Mouse (Mus musculus) heart, adult 8-10 months (tissue): ENCODE results near the gene Naaladl1. TPM values are rescaled to one million over a fixed set of nuclear protein-coding genes. Genes with fewer than 3 reads are reported as not detected.
A peak's percentile ranks its signal among the peaks of the same experiment; 100 is the strongest.

ENCODE experiments used
- DNase-seq: peaks from one replicate; pipeline ENCODE4 v3.0.0; 2022; ENCODE audit warnings: low spot score
- total RNA-seq, 4 experiments: library from RNA; stranded (reverse); gene quantifications; 2 replicates each; pipeline ENCODE4 v1.2.4; 2022

The Naaladl1 gene
- total RNA-seq, 4 experiments from 2014 or later, result not detected

DNA sequence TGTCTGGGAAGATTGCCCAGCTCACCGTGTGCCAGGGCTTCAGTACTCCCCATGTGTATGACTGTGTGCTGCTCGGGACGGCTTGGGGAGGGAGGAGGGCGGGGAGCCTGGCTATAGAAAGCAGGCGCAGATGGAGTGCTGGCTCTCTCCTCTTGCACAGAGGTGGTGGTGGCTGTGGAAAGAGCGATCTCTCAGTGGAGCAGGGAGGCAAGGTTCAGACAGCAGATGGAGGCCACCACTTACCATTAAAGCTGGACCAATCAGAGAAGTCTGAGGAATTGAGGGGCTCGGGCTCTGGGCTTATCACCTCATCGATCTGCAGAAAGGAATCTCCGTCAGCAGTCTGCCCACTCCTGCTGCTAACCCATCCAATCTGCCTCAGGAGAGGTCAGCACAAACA is 23.4 kb upstream of the Naaladl1 start, which contains the start of gene Gm28374:
Gene Gm28374 (minus strand): TSS at position 101 of the 400 bp plus-strand sequence.
- DNase-seq, result no peak

DNA sequence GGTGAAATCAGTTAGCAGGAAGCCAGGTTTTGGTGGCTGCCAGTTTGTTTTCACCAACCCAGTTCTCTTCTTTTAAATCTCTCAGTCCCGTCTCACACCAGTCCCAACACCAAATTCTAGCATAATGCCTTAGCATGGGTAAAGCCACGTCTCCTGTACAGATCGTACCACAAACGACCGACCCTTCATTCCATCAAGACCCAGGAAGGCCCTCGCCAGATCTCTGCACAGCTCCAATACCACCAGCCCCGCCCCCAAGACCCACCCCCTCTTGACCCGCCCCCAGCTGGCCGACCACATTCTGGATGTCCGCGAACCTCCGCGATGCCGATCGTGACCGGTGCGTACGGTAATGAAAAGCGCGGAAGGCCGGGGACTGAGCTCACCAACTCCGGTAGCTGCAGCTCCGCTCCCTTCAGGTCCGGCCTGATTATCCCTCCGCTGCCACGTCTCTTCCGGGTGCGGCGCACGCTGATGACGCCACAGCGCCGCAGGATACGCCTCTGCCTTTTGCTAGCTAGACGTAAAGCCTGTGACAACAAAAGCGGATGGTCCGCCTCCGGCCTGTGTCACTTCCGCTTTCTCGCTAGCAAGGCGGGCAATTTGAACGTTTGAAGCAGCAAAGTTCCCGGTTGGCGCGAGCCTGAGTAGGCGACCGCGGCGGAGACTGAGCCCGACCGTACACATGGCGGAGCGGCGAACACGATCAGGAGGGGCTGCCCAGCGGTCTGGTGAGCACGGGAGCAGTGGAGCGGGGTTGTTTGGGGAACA is 20.9 kb upstream of the Naaladl1 start, which contains the start of the genes Zfpl1 and Cdca5:
Gene Zfpl1 (minus strand): TSS at position 479 of the 771 bp plus-strand sequence.
Gene Cdca5 (plus strand): TSS at position 506 of the 771 bp plus-strand sequence.
- DNase-seq, result peak; percentile 97

DNA sequence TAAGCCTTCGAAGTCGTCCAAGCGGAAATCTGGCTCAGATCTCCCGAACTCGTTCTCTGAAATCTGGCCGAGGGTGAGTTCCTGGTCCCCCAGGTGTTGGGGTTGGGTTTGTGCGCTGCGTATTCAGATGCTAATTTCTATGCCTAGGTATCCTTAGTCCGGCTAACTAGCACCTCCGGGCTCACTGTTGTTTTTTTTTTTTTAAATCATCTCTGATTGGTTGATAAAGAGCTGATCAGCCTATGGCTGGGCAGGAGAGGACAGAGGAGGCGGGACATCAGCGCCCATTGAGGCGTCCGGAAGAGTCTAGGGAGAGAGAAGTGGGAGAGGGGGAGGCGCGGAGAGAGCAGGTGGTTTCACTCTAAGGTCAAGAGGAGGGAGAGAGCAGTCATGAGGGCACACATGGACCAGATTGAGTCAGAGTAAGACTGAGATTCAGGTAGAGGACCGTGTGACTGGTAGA is 20.1 kb upstream of the Naaladl1 start:
- DNase-seq, result no peak

DNA sequence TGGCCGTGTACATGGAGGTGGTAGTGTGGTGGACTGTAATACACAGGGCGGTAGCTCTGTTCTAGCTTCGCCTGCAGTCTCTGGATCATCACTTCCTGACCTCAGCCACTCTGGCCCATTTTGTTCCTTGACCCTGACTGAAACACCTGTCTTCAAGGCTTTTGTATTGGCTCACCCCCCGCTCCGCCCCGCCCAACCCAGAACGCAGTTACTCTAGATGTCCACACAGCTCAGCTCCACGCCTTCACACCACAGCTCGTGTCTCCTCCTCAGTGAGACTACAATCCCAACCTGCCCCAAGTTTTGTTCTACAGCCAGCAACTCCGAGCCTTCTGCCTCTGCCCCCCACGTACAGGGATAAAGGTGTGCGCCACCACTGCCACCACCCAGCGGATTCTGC is 16.7 kb upstream of the Naaladl1 start:
- DNase-seq, result no peak

DNA sequence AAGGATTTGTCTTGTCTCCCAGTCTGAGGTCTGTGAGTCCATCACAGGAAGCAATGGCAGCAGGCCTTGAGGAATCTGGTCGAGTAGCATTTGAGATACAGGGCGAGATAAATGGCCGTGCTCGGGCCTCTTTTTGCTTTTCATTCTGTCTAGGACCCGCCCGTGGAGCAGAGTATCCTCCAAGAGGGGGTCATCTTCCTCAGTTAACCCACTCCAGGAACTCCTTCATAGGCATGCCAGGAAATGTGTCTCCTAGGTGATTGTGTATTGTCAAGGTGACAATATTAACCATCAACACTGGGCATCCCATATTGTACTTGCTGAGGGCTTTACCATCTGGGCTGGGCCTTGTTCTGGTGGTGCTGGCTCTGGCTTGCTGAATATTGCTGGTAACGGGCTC is 11.5 kb upstream of the Naaladl1 start, which contains the start of gene AC131692.1:
Gene AC131692.1 (plus strand): TSS at position 301 of the 400 bp plus-strand sequence.
- no peak for DNase-seq

DNA sequence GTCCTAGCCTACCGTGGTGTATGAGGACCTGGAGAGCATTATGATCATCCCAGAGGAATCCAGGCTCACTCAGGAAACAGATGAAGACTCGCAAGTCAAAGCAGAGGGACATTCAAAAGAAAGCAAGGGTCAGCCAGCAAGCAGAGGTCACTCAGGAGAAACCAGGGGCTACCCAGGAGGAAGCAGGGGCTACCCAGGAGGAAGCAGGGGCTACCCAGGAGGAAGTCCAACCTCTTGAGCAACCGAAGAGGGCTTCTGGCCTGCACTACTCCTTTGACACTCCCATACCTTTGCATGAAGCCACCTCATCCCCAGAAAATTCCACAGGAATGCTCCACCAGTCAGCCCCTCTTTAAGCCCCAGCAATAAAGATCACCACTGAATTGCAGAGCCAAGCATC is 7.7 kb upstream of the Naaladl1 start:
- DNase-seq, result no peak

DNA sequence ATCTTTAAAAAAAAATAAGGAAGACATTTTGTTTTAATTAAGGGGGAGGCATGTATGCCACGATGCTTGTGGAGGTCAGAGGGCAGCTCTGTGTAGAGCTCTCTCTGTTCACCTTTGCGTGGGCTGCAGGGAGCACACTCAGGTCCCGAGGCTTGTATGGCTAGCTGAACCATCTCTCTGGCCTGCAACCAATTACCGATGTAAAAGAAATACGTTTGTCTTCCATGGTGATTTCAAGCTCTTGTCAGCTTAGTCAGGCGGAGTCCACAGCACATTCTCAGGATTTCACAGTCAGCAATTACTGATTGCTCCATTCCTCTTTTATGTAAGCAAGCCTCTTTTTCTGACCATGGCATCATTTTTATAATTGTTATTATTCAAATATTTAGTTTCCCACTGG is 4.4 kb upstream of the Naaladl1 start:
- no peak for DNase-seq

DNA sequence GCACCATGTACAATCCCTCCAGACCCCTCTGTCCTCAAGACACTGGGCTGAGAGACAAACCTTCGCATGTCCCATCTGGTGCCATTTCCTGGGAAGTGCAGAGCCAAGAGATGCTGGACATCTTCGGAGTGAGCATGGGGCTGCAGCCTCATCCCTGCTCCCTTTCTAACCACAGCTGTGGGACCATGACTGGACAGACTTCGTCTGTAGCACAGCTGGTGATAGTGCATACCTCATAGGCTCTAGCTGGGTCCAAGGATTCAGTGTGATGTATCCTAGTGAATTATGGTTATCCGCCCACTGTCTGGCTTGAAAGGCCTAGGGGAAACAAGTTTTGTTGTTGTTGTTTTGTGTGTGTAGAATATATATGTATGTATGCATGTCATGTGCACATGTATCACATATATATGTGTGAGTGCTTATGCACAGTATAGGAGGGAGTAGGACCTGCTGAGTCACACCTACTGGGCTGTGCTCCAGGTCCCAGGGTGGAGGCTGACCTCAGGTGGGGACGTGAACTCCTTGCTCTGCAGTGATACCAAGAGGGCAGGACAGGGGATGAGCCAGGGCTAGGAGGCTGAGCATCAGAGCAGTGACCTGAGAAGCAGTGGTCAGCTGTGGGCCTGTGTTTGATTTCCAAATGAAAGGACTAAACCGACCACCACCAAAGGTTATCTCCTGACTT is 3.3 kb upstream of the Naaladl1 start:
- DNase-seq, result no peak

DNA sequence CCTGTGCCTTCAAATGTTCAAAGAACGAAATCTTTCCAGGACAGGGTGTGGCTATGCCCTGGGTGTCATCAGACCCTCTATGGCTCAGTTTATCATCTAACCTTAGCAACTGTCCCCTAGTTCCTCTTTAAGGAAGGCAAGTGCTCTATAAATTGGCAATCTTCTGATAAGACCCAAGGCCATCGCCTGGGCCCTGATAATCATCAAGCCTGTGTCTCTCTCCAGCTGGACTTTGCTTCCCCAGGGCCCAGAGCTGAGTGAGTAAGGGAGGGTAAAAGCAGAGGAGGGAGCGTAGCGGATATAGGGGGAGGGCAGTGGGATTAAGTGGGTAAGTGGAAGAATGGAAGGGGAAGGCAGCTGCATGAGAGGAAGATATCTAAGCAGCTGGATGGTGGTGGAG is 1.1 kb upstream of the Naaladl1 start:
- no peak for DNase-seq

DNA sequence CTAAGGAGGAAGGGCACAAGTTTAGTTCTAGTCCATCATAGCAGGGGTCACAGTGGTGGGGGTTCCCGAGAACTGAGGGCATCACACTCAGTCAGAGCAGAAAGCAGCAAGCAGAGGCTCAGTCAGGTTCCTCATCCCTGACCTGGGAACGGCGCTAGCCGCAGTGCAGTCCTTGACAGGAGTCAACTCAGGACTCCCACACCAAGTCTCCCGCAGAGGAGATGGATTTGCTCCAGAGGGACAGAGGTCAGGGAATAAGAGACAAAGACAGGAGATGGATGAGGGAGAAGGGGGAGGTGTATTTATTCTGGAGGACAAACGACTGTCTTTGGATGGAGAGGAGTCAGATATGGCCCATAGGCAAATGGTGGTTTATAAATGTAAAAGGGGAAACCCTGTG is 7.5 kb downstream of the Naaladl1 start:
- no peak for DNase-seq

DNA sequence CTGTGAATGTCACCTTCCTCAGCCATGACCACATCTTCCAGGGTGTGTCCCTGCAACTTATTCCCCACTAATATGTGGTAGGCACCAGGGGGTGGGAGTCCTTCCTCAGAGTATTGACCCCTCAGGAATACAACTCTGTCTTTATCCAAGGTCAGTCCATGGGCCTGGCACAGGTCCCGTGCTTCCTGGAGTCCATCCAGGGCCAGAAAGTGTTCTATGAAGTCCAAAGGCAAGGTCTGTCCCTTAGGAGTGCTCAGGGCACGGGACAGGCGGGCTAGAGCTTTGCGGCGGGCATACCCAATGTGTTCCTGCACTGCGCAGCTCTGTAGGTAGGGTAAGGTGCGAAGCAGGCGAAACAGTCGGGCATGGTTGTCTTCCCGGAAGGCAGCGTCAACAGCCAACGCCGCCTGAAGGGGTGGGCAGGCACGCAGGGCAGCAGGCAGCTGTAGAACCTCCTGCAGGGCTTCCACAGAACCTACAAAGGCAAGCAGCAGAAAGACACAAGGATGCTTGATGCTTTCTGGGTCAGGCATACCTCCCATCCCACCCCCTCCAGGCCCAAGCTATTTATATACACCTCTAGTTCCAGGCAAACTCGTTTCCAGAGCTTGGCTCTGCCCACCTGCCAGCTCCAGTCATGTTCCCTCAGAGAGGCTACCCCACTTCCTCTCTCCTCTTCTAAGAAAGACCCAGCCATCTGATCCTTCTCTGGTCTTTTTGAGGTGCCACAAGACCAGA is 10.7 kb downstream of the Naaladl1 start:
- DNase-seq, result no peak

DNA sequence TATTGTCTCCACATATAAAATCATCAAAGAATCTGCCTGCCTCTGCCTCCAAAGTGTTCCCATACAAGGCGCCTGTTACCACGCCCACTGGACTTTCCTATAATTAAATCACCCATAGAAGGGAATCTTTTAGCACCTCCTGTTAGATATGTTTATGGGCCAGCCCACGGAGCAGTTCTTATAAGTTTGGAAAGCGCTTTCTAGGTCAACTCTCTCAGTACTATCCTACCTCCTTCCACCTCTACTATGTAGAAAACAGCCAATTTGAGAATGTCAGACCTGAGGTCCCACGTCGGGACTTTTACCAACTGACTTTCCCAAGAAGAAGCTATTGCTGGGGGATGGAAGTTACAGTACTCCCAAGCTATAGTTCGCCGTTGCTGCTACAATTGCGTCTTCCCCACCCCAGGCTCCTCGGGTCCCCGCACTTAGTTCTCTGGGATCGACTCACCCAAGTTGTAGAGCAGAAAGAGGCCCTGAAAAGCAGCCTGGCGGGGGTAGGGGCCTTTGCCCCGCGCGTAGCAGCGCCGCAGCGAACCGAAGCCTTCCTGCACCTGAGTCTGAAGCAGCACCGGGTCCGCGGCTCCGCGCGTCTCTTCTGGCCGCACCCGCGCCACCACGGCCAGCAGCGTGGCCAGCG is 11.9 kb downstream of the Naaladl1 start:
- DNase-seq, result no peak

DNA sequence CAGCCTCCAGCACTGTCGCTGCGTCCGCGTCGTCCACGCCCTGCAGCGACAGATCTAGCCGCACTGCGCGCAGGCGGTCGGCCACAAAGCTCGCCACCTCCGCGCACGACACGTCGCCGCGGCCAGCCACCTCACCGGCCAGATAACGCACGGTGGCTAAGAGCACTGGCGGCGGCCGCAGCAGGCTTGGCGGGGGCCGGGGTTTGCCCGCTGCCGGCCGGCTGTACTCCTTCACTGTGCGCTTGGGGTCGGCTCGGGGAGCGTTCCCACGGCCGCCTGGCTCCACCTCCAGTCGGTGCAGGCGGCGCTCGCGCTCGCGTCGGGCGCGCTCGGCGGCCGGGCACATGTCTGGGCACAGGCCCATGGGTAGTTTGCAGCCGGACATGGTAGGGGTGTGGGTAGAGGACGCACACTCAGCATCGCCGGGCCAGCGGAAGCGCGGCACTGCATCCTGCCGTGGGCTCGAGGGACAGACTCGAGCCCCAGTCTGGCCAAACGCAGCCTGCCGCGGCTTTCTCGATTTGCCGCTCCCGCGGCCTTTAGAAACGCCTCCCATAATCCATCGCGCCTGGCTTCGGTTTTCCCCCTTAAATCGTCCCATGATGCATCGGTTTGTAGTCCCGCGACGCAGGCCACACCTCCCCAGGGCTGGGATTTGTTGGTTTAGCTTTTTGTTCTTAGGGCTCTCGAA is 12.5 kb downstream of the Naaladl1 start, which contains the start of gene Sac3d1:
Gene Sac3d1 (minus strand): TSS at position 665 of the 691 bp plus-strand sequence.
- peak; percentile 93 for DNase-seq

DNA sequence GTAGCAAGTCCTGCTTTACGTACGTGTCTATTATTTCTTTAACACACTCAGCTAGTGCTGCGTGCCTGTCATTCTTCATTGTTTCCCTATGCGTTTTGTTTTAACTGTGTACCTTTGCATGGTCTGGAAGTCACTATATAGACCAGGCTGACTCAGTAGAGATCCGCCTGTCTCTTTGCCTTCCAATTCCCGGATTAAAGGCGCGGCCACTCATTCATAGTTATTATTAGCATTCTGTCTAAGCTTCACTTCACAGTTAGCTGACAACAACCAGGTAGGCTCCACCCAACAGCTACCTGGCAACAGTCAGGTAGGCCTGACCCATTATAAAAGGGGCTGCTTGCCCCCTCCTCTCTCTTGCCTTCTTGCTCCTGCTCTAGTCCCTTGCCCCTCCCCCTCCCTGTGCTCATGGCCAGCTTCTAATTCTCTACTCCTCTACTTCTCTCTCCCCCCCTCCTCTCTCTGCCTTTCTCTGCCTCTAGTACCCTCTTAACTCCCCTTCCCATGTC is 13.1 kb downstream of the Naaladl1 start:
- no peak for DNase-seq

DNA sequence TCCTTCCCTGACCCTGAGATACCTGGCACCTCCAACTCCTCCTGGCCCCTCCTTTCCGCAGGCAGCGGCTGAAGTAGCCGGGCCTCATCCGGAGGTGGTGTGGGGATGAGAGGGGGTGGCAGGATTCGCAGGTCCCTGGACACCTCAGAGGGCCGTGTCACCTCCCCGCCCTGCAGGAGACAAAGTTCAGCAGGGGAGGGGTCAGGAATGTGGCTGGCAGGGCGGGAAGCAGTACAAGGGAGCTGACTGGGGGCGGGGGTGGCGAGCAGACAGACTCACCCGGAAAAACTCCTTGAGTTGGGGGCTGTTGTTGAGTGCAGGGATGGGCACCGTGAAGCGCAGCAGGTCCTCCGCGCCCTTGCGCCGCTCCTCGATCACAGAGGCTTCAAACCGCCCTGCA is 16.2 kb downstream of the Naaladl1 start:
- DNase-seq, result no peak

DNA sequence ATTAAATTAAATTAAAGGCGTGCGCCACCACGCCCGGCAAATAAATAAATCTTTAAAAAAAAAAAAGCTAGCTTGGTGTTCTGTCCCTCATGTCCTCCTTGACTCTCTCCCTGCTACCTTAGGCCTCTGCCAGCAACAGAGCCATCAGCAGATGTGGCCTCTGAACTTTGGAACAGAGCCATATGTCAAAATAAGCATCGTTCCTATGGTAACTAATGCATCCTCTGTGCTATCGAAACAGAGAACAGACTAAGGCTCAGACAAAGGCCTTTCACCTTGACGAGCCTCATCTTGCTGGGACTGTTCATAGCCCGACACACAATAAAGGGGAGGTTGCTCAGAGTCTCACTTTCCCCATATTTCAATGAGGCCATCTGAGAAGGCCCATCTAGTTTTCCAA is 17.7 kb downstream of the Naaladl1 start:
- DNase-seq, result no peak

DNA sequence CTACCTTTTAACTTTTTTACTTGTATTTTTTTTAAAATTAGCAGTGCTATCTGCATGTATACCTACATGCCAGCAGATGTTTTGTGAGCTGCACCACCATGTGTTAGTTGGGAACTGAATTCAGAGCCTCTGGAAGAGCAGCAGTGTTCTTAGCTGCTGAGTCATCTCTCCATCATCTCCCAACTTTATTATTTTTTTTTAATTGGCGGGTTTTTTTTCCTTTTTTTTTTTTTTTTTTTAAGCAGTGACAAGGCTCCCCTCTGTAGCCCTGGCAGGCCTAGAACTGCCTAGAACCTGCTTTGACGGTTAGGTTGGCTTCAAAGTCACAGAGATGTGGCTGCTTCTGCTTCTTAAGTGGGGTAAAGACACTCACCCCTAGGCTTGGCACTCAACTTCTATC is 19.3 kb downstream of the Naaladl1 start:
- DNase-seq, result no peak

DNA sequence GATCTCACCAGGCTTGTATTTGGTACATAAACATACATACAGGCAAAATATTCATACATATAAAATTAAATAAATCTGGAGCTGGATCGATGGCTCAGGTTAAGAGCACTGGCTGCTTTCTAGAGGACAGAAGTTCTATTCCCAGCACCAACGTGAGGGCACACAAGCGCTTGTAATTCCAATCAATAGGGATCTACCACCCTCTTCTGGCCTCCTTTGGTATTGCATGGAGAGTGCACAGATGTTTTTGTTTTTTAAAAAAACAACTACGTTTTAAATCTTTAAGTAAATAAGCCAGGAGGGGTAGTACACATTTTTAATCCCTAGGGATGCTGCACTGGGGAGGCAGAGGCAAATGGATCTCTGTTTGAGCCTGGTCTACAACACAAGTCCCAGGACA is 20.7 kb downstream of the Naaladl1 start:
- peak; percentile 56 for DNase-seq

DNA sequence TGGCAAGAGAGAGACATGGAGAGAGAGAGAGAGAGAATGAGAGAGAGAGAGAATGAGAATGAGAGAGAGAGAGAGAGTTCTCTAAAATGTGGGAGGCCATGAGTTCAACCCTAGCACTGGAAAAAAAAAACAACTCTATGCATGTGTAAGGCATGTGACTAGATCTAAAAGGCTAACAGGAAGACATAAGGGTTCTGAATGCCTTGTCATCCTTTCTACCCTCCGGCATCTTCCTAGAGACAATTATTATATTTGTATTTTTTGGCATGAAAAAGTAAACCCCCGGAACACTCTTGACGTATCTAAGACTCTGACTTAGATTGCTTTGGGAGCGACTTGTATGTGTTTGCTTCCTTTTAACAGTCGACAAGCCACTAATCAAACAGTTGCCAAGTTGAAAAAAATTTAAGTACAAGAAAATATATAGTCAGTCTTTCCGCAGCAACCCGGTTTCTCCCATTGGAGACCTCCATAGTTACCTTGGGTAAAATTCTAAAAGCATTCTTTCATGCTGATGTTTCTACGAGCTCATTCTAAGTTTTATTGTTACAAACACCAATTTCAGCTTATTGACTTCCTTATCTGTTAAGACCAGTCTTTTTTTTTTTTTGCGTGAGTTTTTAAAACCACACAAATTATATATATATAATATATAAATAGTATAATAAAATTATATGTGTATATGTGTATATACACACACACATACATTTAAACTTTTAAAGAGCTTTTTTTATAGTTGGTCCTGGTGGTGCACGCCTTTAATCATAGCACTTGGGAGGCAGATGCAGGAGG is 21.4 kb downstream of the Naaladl1 start:
- no peak for DNase-seq
